Comparison of ENCODE assay signal across 11 mouse cellular contexts in genomic region chr2:30444450-30444849, GRCm38 (mm10). TPM values are rescaled to one million over a fixed set of nuclear protein-coding genes. Genes with fewer than 3 reads are reported as not detected.
A peak's percentile ranks its signal among the peaks of the same experiment; 100 is the strongest.
DNase-seq lines count a peak whose midpoint lies in the region; ATAC-seq and TF ChIP-seq lines count a peak whose summit lies in the region.
"Had no signal": no experiment of that assay in that cellular context is flagged by ENCODE, and none has a peak within 500 bp of the region (broad histone marks: within the 10 kb centered on the region; RNA-seq: fewer than 3 reads in every experiment).

No protein-coding gene starts in this region.

- no peaks in the 10 kb centered on the region for H3K27me3 ChIP-seq in forebrain, embryonic 10.5 days (ENCODE audit: poor library complexity, severe bottlenecking)
- H3K27me3 ChIP-seq in forebrain, embryonic 14.5 days (replicated peaks; ENCODE audit: control insufficient read depth, insufficient read depth, low read length) = no peaks in the 10 kb centered on the region
- H3K27me3 ChIP-seq in kidney, adult 2 months (replicated peaks; ENCODE audit: control insufficient read depth, insufficient read depth, low read length) = no peaks in the 10 kb centered on the region
- no peaks in the 10 kb centered on the region for H3K27me3 ChIP-seq in C2C12 (ENCODE audit: control insufficient read depth, insufficient read depth, insufficient read length)
- no peaks in the 10 kb centered on the region for H3K27me3 ChIP-seq in limb, embryonic 12.5 days

- peaks cover 2% of the 10 kb centered on the region for H3K9me3 ChIP-seq in forebrain, embryonic 10.5 days
- H3K9me3 ChIP-seq in forebrain, embryonic 14.5 days (replicated peaks; ENCODE audit: control insufficient read depth, low read length) = no peaks in the 10 kb centered on the region
- H3K9me3 ChIP-seq in limb, embryonic 12.5 days = no peaks in the 10 kb centered on the region; the same call in 1 of the 2 replicates

- H3K79me3 ChIP-seq in C2C12 (ENCODE audit: low read depth) = peaks cover 16% of the 10 kb centered on the region

- H3K4me1 ChIP-seq in forebrain, embryonic 10.5 days = peaks cover 78% of the 10 kb centered on the region
- H3K4me1 ChIP-seq in forebrain, embryonic 14.5 days (ENCODE audit: control insufficient read depth, insufficient read depth, low read length) = peaks cover 23% of the 10 kb centered on the region
- H3K4me1 ChIP-seq in kidney, adult 2 months (ENCODE audit: control insufficient read depth, insufficient read depth, low read length) = peaks cover 50% of the 10 kb centered on the region
- H3K4me1 ChIP-seq in limb, embryonic 12.5 days (replicated peaks) = peaks cover 69% of the 10 kb centered on the region

- no peak overlapping the region for H3K4me2 ChIP-seq in forebrain, embryonic 14.5 days (ENCODE audit: low read length)
- H3K4me2 ChIP-seq in limb, embryonic 12.5 days = 0 out of 2 replicates have a peak overlapping the region, but pooled peaks have one; percentile 4

- no peak for TF ChIP-seq POLR2A in kidney, adult 2 months (IDR thresholded peaks at IDR 0.05; ENCODE audit: low read depth, low read length)

- TF ChIP-seq CTCF in kidney, adult 2 months (conservative IDR thresholded peaks at IDR 0.05; ENCODE audit: insufficient read depth, insufficient read length, low read depth, low read length) = no peak
- TF ChIP-seq CTCF in C2C12 (IDR thresholded peaks at IDR 0.05; ENCODE audit: control insufficient read depth, insufficient read depth, insufficient read length) = no peak

- H3K36me3 ChIP-seq in forebrain, embryonic 10.5 days (replicated peaks) = peaks cover 81% of the 10 kb centered on the region
- H3K36me3 ChIP-seq in forebrain, embryonic 14.5 days (ENCODE audit: control insufficient read depth, insufficient read depth, low read length) = peaks cover 53% of the 10 kb centered on the region
- no peaks in the 10 kb centered on the region for H3K36me3 ChIP-seq in kidney, adult 2 months (ENCODE audit: control insufficient read depth, insufficient read depth, low read length)
- H3K36me3 ChIP-seq in C2C12 (ENCODE audit: control insufficient read depth, insufficient read depth) = peaks cover 73% of the 10 kb centered on the region
- H3K36me3 ChIP-seq in limb, embryonic 12.5 days = peaks cover 82% of the 10 kb centered on the region

- no peak overlapping the region for H3ac ChIP-seq in C2C12 (ENCODE audit: control insufficient read depth, insufficient read length, low read depth)

- H3K27ac ChIP-seq in forebrain, embryonic 10.5 days = peak overlapping the region; percentile 97
- H3K27ac ChIP-seq in forebrain, embryonic 14.5 days (ENCODE audit: low read depth, low read length) = no peak overlapping the region
- peak overlapping the region; percentile 46; the same call in 1 of the 2 replicates for H3K27ac ChIP-seq in kidney, adult 2 months (ENCODE audit: insufficient read depth, low read depth, low read length)
- H3K27ac ChIP-seq in limb, embryonic 12.5 days = peak overlapping the region; percentile 100

- no peak for DNase-seq in forebrain, embryonic 10.5 days (ENCODE audit: extremely low spot score, low spot score)
- no peak for DNase-seq in forebrain, embryonic 14.5 days (ENCODE audit: low spot score)
- DNase-seq in kidney, adult 2 months = no peak
- no peak for DNase-seq in kidney, postnatal 4 days
- DNase-seq in right cerebral cortex, adult 2 months (ENCODE audit: low spot score in 2 of 2) = no peak
- no peak for DNase-seq in right cerebral cortex, postnatal 10 days (ENCODE audit: low spot score in 2 of 2)
- DNase-seq: adrenal gland, postnatal 36 days; cerebellum, adult 9-10 months; layer of hippocampus, postnatal 36 days had no signal

- no peak overlapping the region for H3K4me3 ChIP-seq in forebrain, embryonic 10.5 days
- H3K4me3 ChIP-seq in forebrain, embryonic 14.5 days (ENCODE audit: low read depth, low read length) = no peak overlapping the region
- no peak overlapping the region for H3K4me3 ChIP-seq in kidney, adult 2 months (ENCODE audit: insufficient read depth, low read depth, low read length)
- no peak overlapping the region for H3K4me3 ChIP-seq in C2C12 (ENCODE audit: insufficient read depth, poor library complexity, severe bottlenecking)
- H3K4me3 ChIP-seq in limb, embryonic 12.5 days (replicated peaks) = no peak overlapping the region

- no peak overlapping the region for H3K9ac ChIP-seq in forebrain, embryonic 14.5 days (ENCODE audit: low read length)
- 0 out of 2 replicates have a peak overlapping the region, but pooled peaks have one; percentile 27 for H3K9ac ChIP-seq in limb, embryonic 12.5 days (replicated peaks)

- peaks cover 57% of the 10 kb centered on the region for H3K79me2 ChIP-seq in C2C12 (ENCODE audit: control insufficient read depth, insufficient read depth)

- no peak for ATAC-seq in forebrain, embryonic 14.5 days
- no peak for ATAC-seq in limb, embryonic 12.5 days (ENCODE audit: insufficient number of reproducible peaks, insufficient read depth, low FRiP score, low TSS enrichment, low read depth)

TF ChIP-seq in C2C12, 6 proteins besides CTCF, POLR2A, EP300 and RAD21:
- TF ChIP-seq MYOD1 (IDR thresholded peaks at IDR 0.05; ENCODE audit: control insufficient read depth, insufficient read length, low read depth) = peak; percentile 30
- no peak for TF ChIP-seq MAX (IDR thresholded peaks at IDR 0.05)

RNA-seq across cellular contexts. Expression of gene Ptpa, which starts 28.6 kb away (rescaled TPM):
- polyA plus RNA-seq in forebrain, embryonic 10.5 days (2016; fragmentation: Nextera tagmentation; extraction: Ambion mirVana) = 149 and 165 TPM in 2 replicates
- polyA plus RNA-seq in forebrain, embryonic 14.5 days (2014; fragmentation: Nextera tagmentation; extraction: Ambion mirVana) = 66.6 and 88.4 TPM in 2 replicates
- 132 and 176 TPM in 2 replicates for polyA plus RNA-seq in kidney, adult 2 months (2012; rRNA removed)
- 213 TPM for polyA plus RNA-seq in C2C12 (2012; fragmentation: generic; extraction: Trizol)
- 154 and 155 TPM in 2 replicates for polyA plus RNA-seq in limb, embryonic 12.5 days (2016; fragmentation: Nextera tagmentation; extraction: Ambion mirVana)

RNA-seq across cellular contexts. Expression of gene Crat, which starts 28.8 kb away (rescaled TPM):
- polyA plus RNA-seq in forebrain, embryonic 10.5 days (2016; fragmentation: Nextera tagmentation; extraction: Ambion mirVana) = 23.2 and 23.6 TPM in 2 replicates
- polyA plus RNA-seq in forebrain, embryonic 14.5 days (2014; fragmentation: Nextera tagmentation; extraction: Ambion mirVana) = 26.8 and 31.9 TPM in 2 replicates
- 214 and 254 TPM in 2 replicates for polyA plus RNA-seq in kidney, adult 2 months (2012; rRNA removed)
- 22.5 TPM for polyA plus RNA-seq in C2C12 (2012; fragmentation: generic; extraction: Trizol)
- 24.4 and 27.5 TPM in 2 replicates for polyA plus RNA-seq in limb, embryonic 12.5 days (2016; fragmentation: Nextera tagmentation; extraction: Ambion mirVana)

RNA-seq across cellular contexts. Expression of gene Ier5l, which starts 29.6 kb away (rescaled TPM):
- 1.6 and 2.0 TPM in 2 replicates for polyA plus RNA-seq in forebrain, embryonic 10.5 days (2016; fragmentation: Nextera tagmentation; extraction: Ambion mirVana)
- polyA plus RNA-seq in forebrain, embryonic 14.5 days (2014; fragmentation: Nextera tagmentation; extraction: Ambion mirVana) = 3.0 and 3.6 TPM in 2 replicates
- polyA plus RNA-seq in kidney, adult 2 months (2012; rRNA removed) = 9.9 and 16.1 TPM in 2 replicates
- 61.4 TPM for polyA plus RNA-seq in C2C12 (2012; fragmentation: generic; extraction: Trizol)
- 3.6 and 4.5 TPM in 2 replicates for polyA plus RNA-seq in limb, embryonic 12.5 days (2016; fragmentation: Nextera tagmentation; extraction: Ambion mirVana)

RNA-seq across cellular contexts. Expression of gene Dolpp1, which starts 52.4 kb away (rescaled TPM):
- 54.8 and 60.1 TPM in 2 replicates for polyA plus RNA-seq in forebrain, embryonic 10.5 days (2016; fragmentation: Nextera tagmentation; extraction: Ambion mirVana)
- 48.1 and 57.8 TPM in 2 replicates for polyA plus RNA-seq in forebrain, embryonic 14.5 days (2014; fragmentation: Nextera tagmentation; extraction: Ambion mirVana)
- polyA plus RNA-seq in kidney, adult 2 months (2012; rRNA removed) = 30.6 and 36.4 TPM in 2 replicates
- polyA plus RNA-seq in C2C12 (2012; fragmentation: generic; extraction: Trizol) = 19.4 TPM
- polyA plus RNA-seq in limb, embryonic 12.5 days (2016; fragmentation: Nextera tagmentation; extraction: Ambion mirVana) = 33.2 and 39.1 TPM in 2 replicates
